ENCODE assay signal across 10 mouse cellular contexts in the genomic region with DNA sequence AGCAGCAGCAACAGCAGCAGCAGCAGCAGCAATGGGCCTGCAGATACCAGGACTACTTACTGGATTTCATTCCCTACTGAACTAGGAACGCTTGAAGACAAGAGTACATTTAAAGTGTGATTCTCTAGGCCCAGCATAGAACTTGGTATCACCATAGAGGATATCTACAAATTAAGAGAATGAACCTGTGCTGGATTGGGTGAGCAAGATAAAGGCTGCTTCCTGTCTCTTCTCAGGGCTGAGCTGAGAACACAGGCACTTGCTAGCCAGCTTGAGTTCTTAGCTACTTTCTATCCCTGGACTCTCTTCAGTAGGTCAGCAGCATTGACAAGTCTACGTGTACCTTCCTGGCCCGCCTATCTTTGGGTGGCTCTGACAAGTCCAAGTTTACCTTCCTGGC. TPM values are rescaled to one million over a fixed set of nuclear protein-coding genes. Genes with fewer than 3 reads are reported as not detected.
DNase-seq lines count a peak whose midpoint lies in the region; ATAC-seq and TF ChIP-seq lines count a peak whose summit lies in the region.
"Had no signal": no experiment of that assay in that cellular context is flagged by ENCODE, and none has a peak within 500 bp of the region (broad histone marks: within the 10 kb centered on the region; RNA-seq: fewer than 3 reads in every experiment).

No protein-coding gene starts in this region.

- TF ChIP-seq CTCF in lung, embryonic 14.5 days (IDR thresholded peaks at IDR 0.05; ENCODE audit: low read depth), result no peak

- H3K27ac ChIP-seq in lung, embryonic 14.5 days (ENCODE audit: low read depth), result no peak overlapping the region
- H3K27ac ChIP-seq in forebrain, embryonic 12.5 days, result no peak overlapping the region
- H3K27ac ChIP-seq in intestine, embryonic 15.5 days, result no peak overlapping the region
- H3K27ac ChIP-seq in neural tube, embryonic 12.5 days, result no peak overlapping the region
- H3K27ac ChIP-seq: limb, embryonic 15.5 days had no signal

- H3K4me3 ChIP-seq in lung, embryonic 14.5 days (ENCODE audit: low read depth, low read length), result peak overlapping the region; percentile 90
- peak overlapping the region; percentile 88; the same call in 1 of the 2 replicates for H3K4me3 ChIP-seq in forebrain, embryonic 12.5 days (replicated peaks)
- H3K4me3 ChIP-seq in intestine, embryonic 15.5 days (replicated peaks), result no peak overlapping the region
- H3K4me3 ChIP-seq in neural tube, embryonic 12.5 days, result 0 out of 2 replicates have a peak overlapping the region, but pooled peaks have one; percentile 90

- no peaks in the 10 kb centered on the region for H3K9me3 ChIP-seq in lung, embryonic 14.5 days (ENCODE audit: low read depth, low read length)
- no peaks in the 10 kb centered on the region for H3K9me3 ChIP-seq in forebrain, embryonic 12.5 days
- no peaks in the 10 kb centered on the region for H3K9me3 ChIP-seq in intestine, embryonic 15.5 days
- H3K9me3 ChIP-seq in neural tube, embryonic 12.5 days, result no peaks in the 10 kb centered on the region
- H3K9me3 ChIP-seq: limb, embryonic 15.5 days had no signal

- H3K4me1 ChIP-seq in lung, embryonic 14.5 days (ENCODE audit: insufficient read depth), result peaks cover 17% of the 10 kb centered on the region
- H3K4me1 ChIP-seq in forebrain, embryonic 12.5 days, result peaks cover 23% of the 10 kb centered on the region
- H3K4me1 ChIP-seq in intestine, embryonic 15.5 days (replicated peaks), result 0 out of 2 replicates have a peak, but pooled peaks cover 5% of the 10 kb centered on the region
- H3K4me1 ChIP-seq in neural tube, embryonic 12.5 days, result peaks cover 21% of the 10 kb centered on the region

- WGBS in lung, embryonic 14.5 days, result 85% methylated on average over 3 of the region's 3 CpGs
- WGBS in forebrain, embryonic 12.5 days, result 89% methylated on average over 3 of the region's 3 CpGs
- WGBS in intestine, embryonic 15.5 days, result 96% methylated on average over 3 of the region's 3 CpGs
- 94% methylated on average over 3 of the region's 3 CpGs for WGBS in neural tube, embryonic 12.5 days

- no peak overlapping the region for H3K9ac ChIP-seq in lung, embryonic 14.5 days
- peak overlapping the region; percentile 91; the same call in 1 of the 2 replicates for H3K9ac ChIP-seq in forebrain, embryonic 12.5 days
- H3K9ac ChIP-seq in intestine, embryonic 15.5 days, result no peak overlapping the region
- 0 out of 2 replicates have a peak overlapping the region, but pooled peaks have one; percentile 18 for H3K9ac ChIP-seq in neural tube, embryonic 12.5 days
- H3K9ac ChIP-seq: limb, embryonic 15.5 days had no signal

- no peaks in the 10 kb centered on the region for H3K36me3 ChIP-seq in lung, embryonic 14.5 days (ENCODE audit: insufficient read depth)
- H3K36me3 ChIP-seq in forebrain, embryonic 12.5 days (replicated peaks), result no peaks in the 10 kb centered on the region
- no peaks in the 10 kb centered on the region for H3K36me3 ChIP-seq in intestine, embryonic 15.5 days
- H3K36me3 ChIP-seq in neural tube, embryonic 12.5 days, result no peaks in the 10 kb centered on the region
- H3K36me3 ChIP-seq: limb, embryonic 15.5 days had no signal

- no peak for DNase-seq in lung, embryonic 14.5 days
- DNase-seq in lung, postnatal 25 days (ENCODE audit: low spot score), result no peak
- no peak for DNase-seq in right cerebral cortex, adult 2 months (ENCODE audit: low spot score in 2 of 2)
- DNase-seq in layer of hippocampus, postnatal 25 days (ENCODE audit: extremely low spot score in 1 of 2, low spot score in 1 of 2), result no peak
- DNase-seq: heart, adult 18-20 months; right cerebral cortex, postnatal 14 days had no signal

- no peaks in the 10 kb centered on the region for H3K27me3 ChIP-seq in lung, embryonic 14.5 days (ENCODE audit: insufficient read depth, low read length)
- peaks cover 7% of the 10 kb centered on the region; the same call in 1 of the 2 replicates for H3K27me3 ChIP-seq in forebrain, embryonic 12.5 days
- peaks cover 4% of the 10 kb centered on the region for H3K27me3 ChIP-seq in intestine, embryonic 15.5 days (replicated peaks)
- no peaks in the 10 kb centered on the region for H3K27me3 ChIP-seq in neural tube, embryonic 12.5 days (replicated peaks)

- no peak for ATAC-seq in lung, embryonic 14.5 days (ENCODE audit: insufficient read depth)
- ATAC-seq in forebrain, embryonic 12.5 days (ENCODE audit: low FRiP score), result no peak
- ATAC-seq in intestine, embryonic 15.5 days, result no peak
- ATAC-seq in neural tube, embryonic 12.5 days (ENCODE audit: low FRiP score, low read depth), result no peak

- H3K4me2 ChIP-seq in lung, embryonic 14.5 days, result peak overlapping the region; percentile 88
- H3K4me2 ChIP-seq in forebrain, embryonic 12.5 days, result peak overlapping the region; percentile 97
- peak overlapping the region; percentile 12; the same call in 1 of the 2 replicates for H3K4me2 ChIP-seq in intestine, embryonic 15.5 days (replicated peaks)
- H3K4me2 ChIP-seq in neural tube, embryonic 12.5 days (replicated peaks), result peak overlapping the region; percentile 98

RNA-seq across cellular contexts. Expression of a gene that starts 2.0 kb away (rescaled TPM):
- 1.2 TPM in 2 replicates for polyA plus RNA-seq in lung, embryonic 14.5 days (2014; fragmentation: Nextera tagmentation; extraction: Ambion mirVana)
- 2.9 and 3.8 TPM in 2 replicates for polyA plus RNA-seq in forebrain, embryonic 12.5 days (2016; fragmentation: Nextera tagmentation; extraction: Ambion mirVana)
- polyA plus RNA-seq in intestine, embryonic 15.5 days (2015; fragmentation: Nextera tagmentation; extraction: Ambion mirVana), result 0.67 and 0.73 TPM in 2 replicates
- 5.4 and 6.0 TPM in 2 replicates for polyA plus RNA-seq in neural tube, embryonic 12.5 days (2016; fragmentation: Nextera tagmentation; extraction: Ambion mirVana)
- total RNA-seq in layer of hippocampus, postnatal 25 days (2021), result 10 to 100 TPM; 30.5 to 30.7 TPM

Comparison
In these comparisons a context has a peak if more than half of its experiments do, and no peak if none do; other contexts are left out.
1. H3K4me2 ChIP-seq: peak in every context shown above with its lines; median percentile 98 in neural tube, embryonic 12.5 days; 97 in forebrain, embryonic 12.5 days; 88 in lung, embryonic 14.5 days; 12 in intestine, embryonic 15.5 days.
2. H3K9ac ChIP-seq: peak in forebrain, embryonic 12.5 days (single experiment) and neural tube, embryonic 12.5 days (single experiment); none in lung, embryonic 14.5 days (single experiment) and intestine, embryonic 15.5 days (single experiment).